Mouse (Mus musculus): Measurements from ENCODE around the gene Cnst. TPM values are rescaled to one million over a fixed set of nuclear protein-coding genes. Genes with fewer than 3 reads are reported as not detected.

The Cnst gene
- total RNA-seq, 2 experiments from 2014 or later = 11.7 to 18.7 TPM

GRCm38 (mm10) chr1:179552751-179553150, 6.6 kb downstream of the Cnst start:
- ATAC-seq (replicated peaks; ENCODE audit: low FRiP score, poor library complexity, severe bottlenecking) = no peak

- no peak for ATAC-seq (replicated peaks; ENCODE audit: low FRiP score, poor library complexity, severe bottlenecking)
Measured at GRCm38 (mm10) chr1:179553197-179553948, 7.2 kb downstream of the Cnst start.

- no peak for ATAC-seq (replicated peaks; ENCODE audit: low FRiP score, poor library complexity, severe bottlenecking)
Measured at GRCm38 (mm10) chr1:179553949-179554347, 7.8 kb downstream of the Cnst start.

- no peak for ATAC-seq (replicated peaks; ENCODE audit: low FRiP score, poor library complexity, severe bottlenecking)
Measured at GRCm38 (mm10) chr1:179556921-179557320, 10.8 kb downstream of the Cnst start.

GRCm38 (mm10) chr1:179559446-179560194, 13.4 kb downstream of the Cnst start:
- ATAC-seq (replicated peaks; ENCODE audit: low FRiP score, poor library complexity, severe bottlenecking) = no peak

- no peak for ATAC-seq (replicated peaks; ENCODE audit: low FRiP score, poor library complexity, severe bottlenecking)
Measured at GRCm38 (mm10) chr1:179560845-179561430, 14.8 kb downstream of the Cnst start.

GRCm38 (mm10) chr1:179563211-179563610, 17.0 kb downstream of the Cnst start:
- no peak for ATAC-seq (replicated peaks; ENCODE audit: low FRiP score, poor library complexity, severe bottlenecking)

- no peak for ATAC-seq (replicated peaks; ENCODE audit: low FRiP score, poor library complexity, severe bottlenecking)
Measured at GRCm38 (mm10) chr1:179563926-179564325, 17.8 kb downstream of the Cnst start.

GRCm38 (mm10) chr1:179567558-179567957, 21.4 kb downstream of the Cnst start:
- no peak for ATAC-seq (replicated peaks; ENCODE audit: low FRiP score, poor library complexity, severe bottlenecking)

- ATAC-seq (replicated peaks; ENCODE audit: low FRiP score, poor library complexity, severe bottlenecking) = no peak
Measured at GRCm38 (mm10) chr1:179568690-179569398, 22.7 kb downstream of the Cnst start.

- no peak for ATAC-seq (replicated peaks; ENCODE audit: low FRiP score, poor library complexity, severe bottlenecking)
Measured at GRCm38 (mm10) chr1:179570482-179570881, 24.3 kb downstream of the Cnst start.

- ATAC-seq (replicated peaks; ENCODE audit: low FRiP score, poor library complexity, severe bottlenecking) = no peak
Measured at GRCm38 (mm10) chr1:179571686-179572085, 25.5 kb downstream of the Cnst start.

- no peak for ATAC-seq (replicated peaks; ENCODE audit: low FRiP score, poor library complexity, severe bottlenecking)
Measured at GRCm38 (mm10) chr1:179573650-179574206, 27.6 kb downstream of the Cnst start.

GRCm38 (mm10) chr1:179578625-179579024, 32.5 kb downstream of the Cnst start:
- no peak for ATAC-seq (replicated peaks; ENCODE audit: low FRiP score, poor library complexity, severe bottlenecking)

GRCm38 (mm10) chr1:179580200-179580599, 34.0 kb downstream of the Cnst start:
- ATAC-seq (replicated peaks; ENCODE audit: low FRiP score, poor library complexity, severe bottlenecking) = no peak

- no peak for ATAC-seq (replicated peaks; ENCODE audit: low FRiP score, poor library complexity, severe bottlenecking)
Measured at GRCm38 (mm10) chr1:179581422-179581821, 35.3 kb downstream of the Cnst start.

GRCm38 (mm10) chr1:179582021-179582433, 35.9 kb downstream of the Cnst start:
- no peak for ATAC-seq (replicated peaks; ENCODE audit: low FRiP score, poor library complexity, severe bottlenecking)

GRCm38 (mm10) chr1:179583090-179583489, 36.9 kb downstream of the Cnst start:
- no peak for ATAC-seq (replicated peaks; ENCODE audit: low FRiP score, poor library complexity, severe bottlenecking)

- no peak for ATAC-seq (replicated peaks; ENCODE audit: low FRiP score, poor library complexity, severe bottlenecking)
Measured at GRCm38 (mm10) chr1:179584220-179584619, 38.0 kb downstream of the Cnst start.

GRCm38 (mm10) chr1:179585646-179586045, 39.5 kb downstream of the Cnst start:
- no peak for ATAC-seq (replicated peaks; ENCODE audit: low FRiP score, poor library complexity, severe bottlenecking)

All from erythroblast, adult 5-6 weeks (primary cell).